Mouse (Mus musculus) liver, embryonic 14.5 days (tissue): ENCODE data around the gene Dnajc16. TPM values are rescaled to one million over a fixed set of nuclear protein-coding genes. Genes with fewer than 3 reads are reported as not detected.

Experiments used
- ATAC-seq: fragments of 200-750 bp; cut with Nextera tagmentation; 2 replicates; pipeline ENCODE4 v1.8.0; 2017; ENCODE audit warnings: moderate number of reproducible peaks, mild to moderate bottlenecking, moderate library complexity; ENCODE audit not compliant: insufficient read depth
- DNase-seq, 3 experiments: peaks; one replicate each; pipeline ENCODE4 v3.0.0-alpha.2; 2012 to 2013; ENCODE audit warnings: low read depth in 3 of 3, low spot score in 3 of 3
- H3K27ac ChIP-seq: fragments of 300-500 bp; sonication (generic); 2 replicates; pipeline ENCODE4 v1.5.1; 2014; ENCODE audit warnings: moderate library complexity, mild to moderate bottlenecking, control low read depth, inconsistent platforms
- H3K27me3 ChIP-seq: fragments of 300-500 bp; sonication (generic); 2 replicates; pipeline ENCODE4 v1.6.1; 2014; ENCODE audit warnings: mild to moderate bottlenecking, low read length, moderate library complexity; ENCODE audit not compliant: control insufficient read depth, insufficient read depth
- H3K36me3 ChIP-seq: fragments of 300-500 bp; sonication (generic); replicated peaks from 2 replicates; pipeline ENCODE4 v1.6.1; 2014; ENCODE audit warnings: low read depth; ENCODE audit not compliant: control insufficient read depth, insufficient read depth
- H3K4me1 ChIP-seq, 2 experiments: fragments of 200-500 bp in 1 of 2; fragments of 300-500 bp in 1 of 2; sonication (generic) in 1 of 2; replicated peaks; 2 replicates each; pipeline ENCODE4 v1.6.1; 2012 to 2014; ENCODE audit warnings: antibody characterized with exemption in 1 of 2, inconsistent platforms in 1 of 2, low read length in 1 of 2; ENCODE audit not compliant: control insufficient read depth in 2 of 2, insufficient read depth in 2 of 2
- H3K4me2 ChIP-seq: fragments of 300-500 bp; sonication (generic); 2 replicates; pipeline ENCODE4 v1.6.1; 2014; ENCODE audit warnings: low read depth, mild to moderate bottlenecking, control low read depth, moderate library complexity
- H3K4me3 ChIP-seq, 2 experiments: fragments of 200-500 bp in 1 of 2; fragments of 300-500 bp in 1 of 2; sonication (generic) in 1 of 2; 2 replicates each; pipeline ENCODE4 v1.5.1; 2012 to 2014; ENCODE audit warnings: low read depth in 2 of 2, low read length in 2 of 2, mild to moderate bottlenecking in 2 of 2, control low read depth in 1 of 2, inconsistent platforms in 1 of 2, moderate library complexity in 1 of 2; ENCODE audit not compliant: insufficient read depth in 1 of 2
- H3K9ac ChIP-seq: fragments of 300-500 bp; sonication (generic); replicated peaks from 2 replicates; pipeline ENCODE4 v1.6.1; 2014; ENCODE audit warnings: mild to moderate bottlenecking, control low read depth, moderate library complexity
- H3K9me3 ChIP-seq: fragments of 300-500 bp; sonication (generic); 2 replicates; pipeline ENCODE4 v1.6.1; 2016; ENCODE audit warnings: low read length, mixed read lengths; ENCODE audit not compliant: control insufficient read depth
- CTCF ChIP-seq: IDR thresholded peaks from 2 replicates; pipeline ENCODE4 v1.5.1; 2016; ENCODE audit warnings: antibody characterized with exemption, low read depth, control low read depth
- EP300 ChIP-seq: IDR thresholded peaks from 2 replicates; pipeline ENCODE4 v1.6.1; 2016; ENCODE audit warnings: antibody characterized with exemption, low read depth
- WGBS: fragments of 180-500 bp; shearing (Covaris S2); extraction: QIAGEN DNeasy Blood & Tissue Kit; methylation state at CpG from one replicate; pipeline ENCODE4 v1.1.7; 2014; ENCODE audit not compliant: insufficient replicate concordance; 5-methylcytosine and 5-hydroxymethylcytosine counted together
- polyA plus RNA-seq, 2 experiments: library from polyadenylated mRNA; depleted of rRNA in 1 of 2; stranded (reverse) in 1 of 2; unstranded in 1 of 2; fragments of >200 nt; fragmentation: Nextera tagmentation in 1 of 2; extraction: Ambion mirVana in 1 of 2; gene quantifications; 2 replicates each; pipeline versions ENCODE4 v1.2.1 to v1.2.3; 2012 to 2014

Gene Dnajc16
- polyA plus RNA-seq, 2 experiments: 1.7 to 2.8 TPM

GRCm38 (mm10) chr4:141789564-141790218 is 1.0 kb downstream of the Dnajc16 start:
- DNase-seq (peak in 2 of 3 experiments; percentile 37 to 51), ATAC-seq (no peak)
- Histone ChIP-seq H3K9ac (peak overlapping the region; percentile 78), H3K4me1 (peaks cover 27 to 30% of the 10 kb centered on the region in 2 experiments), H3K27me3 (no peaks in the 10 kb centered on the region), H3K36me3 (no peaks in the 10 kb centered on the region; the same call in none of the 2 replicates), H3K27ac (peak overlapping the region; percentile 87), H3K9me3 (no peaks in the 10 kb centered on the region), H3K4me2 (peak overlapping the region; percentile 94), H3K4me3 (peak overlapping the region; percentile 73 to 77)
- 7% methylated on average over 3 of the region's 3 CpGs for WGBS
- no peak for TF ChIP-seq CTCF
- TF ChIP-seq EP300: peak; percentile 71

GRCm38 (mm10) chr4:141787462-141787861 is 3.3 kb downstream of the Dnajc16 start:
- WGBS: 86% methylated on average over 7 of the region's 7 CpGs
- DNase-seq: no peak
- no peak for ATAC-seq

GRCm38 (mm10) chr4:141787046-141787445 is 3.7 kb downstream of the Dnajc16 start:
- H3K4me1 ChIP-seq: peaks cover 16 to 19% of the 10 kb centered on the region in 2 experiments
- H3K9me3 ChIP-seq: no peaks in the 10 kb centered on the region
- DNase-seq (no peak), ATAC-seq (no peak)
- H3K27ac ChIP-seq: no peak overlapping the region
- WGBS: 82% methylated on average over 6 of the region's 6 CpGs
- no peaks in the 10 kb centered on the region for H3K27me3 ChIP-seq
- no peak overlapping the region for H3K4me2 ChIP-seq
- H3K9ac ChIP-seq: no peak overlapping the region
- H3K36me3 ChIP-seq: no peaks in the 10 kb centered on the region; the same call in none of the 2 replicates
- no peak overlapping the region for H3K4me3 ChIP-seq
- TF ChIP-seq CTCF: no peak
- TF ChIP-seq EP300: no peak

More at GRCm38 (mm10) chr4:141787462-141787861, 3.3 kb downstream of the Dnajc16 start:
- Histone ChIP-seq H3K4me1 (peaks cover 20 to 23% of the 10 kb centered on the region in 2 experiments), H3K9me3 (no peaks in the 10 kb centered on the region), H3K4me2 (no peak overlapping the region), H3K4me3 (no peak overlapping the region), H3K36me3 (no peaks in the 10 kb centered on the region; the same call in none of the 2 replicates), H3K27ac (no peak overlapping the region), H3K27me3 (no peaks in the 10 kb centered on the region), H3K9ac (no peak overlapping the region)
- no peak for TF ChIP-seq EP300
- TF ChIP-seq CTCF: no peak

- no peak for ATAC-seq
- no peak overlapping the region for H3K4me2 ChIP-seq
- no peaks in the 10 kb centered on the region; the same call in none of the 2 replicates for H3K36me3 ChIP-seq
- H3K9me3 ChIP-seq: no peaks in the 10 kb centered on the region
- 87% methylated on average over 13 of the region's 13 CpGs for WGBS
- H3K4me3 ChIP-seq: no peak overlapping the region
- H3K9ac ChIP-seq: no peak overlapping the region
- peaks cover 8 to 10% of the 10 kb centered on the region in 2 experiments for H3K4me1 ChIP-seq
- TF ChIP-seq EP300 (no peak), CTCF (no peak)
- no peak for DNase-seq
- no peak overlapping the region for H3K27ac ChIP-seq
- no peaks in the 10 kb centered on the region for H3K27me3 ChIP-seq
Observed at GRCm38 (mm10) chr4:141786141-141786540, 4.6 kb downstream of the Dnajc16 start.

- no peaks in the 10 kb centered on the region; the same call in none of the 2 replicates for H3K36me3 ChIP-seq
- WGBS: 78% methylated on average over 5 of the region's 5 CpGs
- H3K9ac ChIP-seq: no peak overlapping the region
- H3K9me3 ChIP-seq: no peaks in the 10 kb centered on the region
- ATAC-seq (no peak), DNase-seq (no peak)
- H3K27ac ChIP-seq: no peak overlapping the region
- no peaks in the 10 kb centered on the region for H3K27me3 ChIP-seq
- peaks cover 4 to 6% of the 10 kb centered on the region in 2 experiments for H3K4me1 ChIP-seq
- H3K4me2 ChIP-seq: no peak overlapping the region
- H3K4me3 ChIP-seq: no peak overlapping the region
- TF ChIP-seq CTCF (peak; percentile 21; the same call in 1 of the 2 replicates), EP300 (no peak)
Observed at GRCm38 (mm10) chr4:141784835-141785234, 5.9 kb downstream of the Dnajc16 start.
